Mouse (Mus musculus): ENCODE data around the gene Appbp2. TPM values are rescaled to one million over a fixed set of nuclear protein-coding genes. Genes with fewer than 3 reads are reported as not detected.

Appbp2 gene
- polyA plus RNA-seq, 2 experiments from 2014 or later: 13.4 to 17.3 TPM

DNA sequence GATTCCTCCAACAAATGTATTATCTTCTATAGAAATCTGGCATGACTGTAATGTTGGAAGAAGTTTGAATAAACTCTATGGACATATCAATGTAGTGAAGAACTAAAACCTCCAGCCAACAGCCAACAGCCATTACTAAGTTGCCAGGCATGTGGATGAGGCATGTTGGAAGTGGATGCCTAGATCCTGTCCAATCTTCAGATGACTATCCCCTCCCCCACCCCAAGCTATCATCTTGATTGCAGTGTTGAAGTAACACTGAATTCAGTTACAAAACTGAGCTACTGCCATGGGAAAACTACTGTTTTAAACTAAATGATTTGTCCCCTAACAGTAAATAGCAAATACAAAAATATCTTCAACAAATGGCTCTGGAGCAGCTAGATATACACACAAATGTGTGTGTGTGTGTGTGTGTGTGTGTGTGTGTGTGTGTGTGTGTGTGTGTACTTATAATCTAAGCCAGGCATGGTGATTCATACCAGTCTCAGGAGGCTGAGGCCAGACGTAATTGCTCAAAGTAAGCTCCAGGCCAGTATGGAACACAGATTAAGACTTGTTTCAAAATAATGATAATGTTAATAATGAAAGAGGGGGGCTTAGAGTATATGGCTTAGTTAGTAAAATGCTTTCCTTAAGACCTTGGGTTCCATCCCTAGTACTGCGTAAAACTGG, 82.5 kb downstream of the Appbp2 start:
- no peak for ATAC-seq

DNA sequence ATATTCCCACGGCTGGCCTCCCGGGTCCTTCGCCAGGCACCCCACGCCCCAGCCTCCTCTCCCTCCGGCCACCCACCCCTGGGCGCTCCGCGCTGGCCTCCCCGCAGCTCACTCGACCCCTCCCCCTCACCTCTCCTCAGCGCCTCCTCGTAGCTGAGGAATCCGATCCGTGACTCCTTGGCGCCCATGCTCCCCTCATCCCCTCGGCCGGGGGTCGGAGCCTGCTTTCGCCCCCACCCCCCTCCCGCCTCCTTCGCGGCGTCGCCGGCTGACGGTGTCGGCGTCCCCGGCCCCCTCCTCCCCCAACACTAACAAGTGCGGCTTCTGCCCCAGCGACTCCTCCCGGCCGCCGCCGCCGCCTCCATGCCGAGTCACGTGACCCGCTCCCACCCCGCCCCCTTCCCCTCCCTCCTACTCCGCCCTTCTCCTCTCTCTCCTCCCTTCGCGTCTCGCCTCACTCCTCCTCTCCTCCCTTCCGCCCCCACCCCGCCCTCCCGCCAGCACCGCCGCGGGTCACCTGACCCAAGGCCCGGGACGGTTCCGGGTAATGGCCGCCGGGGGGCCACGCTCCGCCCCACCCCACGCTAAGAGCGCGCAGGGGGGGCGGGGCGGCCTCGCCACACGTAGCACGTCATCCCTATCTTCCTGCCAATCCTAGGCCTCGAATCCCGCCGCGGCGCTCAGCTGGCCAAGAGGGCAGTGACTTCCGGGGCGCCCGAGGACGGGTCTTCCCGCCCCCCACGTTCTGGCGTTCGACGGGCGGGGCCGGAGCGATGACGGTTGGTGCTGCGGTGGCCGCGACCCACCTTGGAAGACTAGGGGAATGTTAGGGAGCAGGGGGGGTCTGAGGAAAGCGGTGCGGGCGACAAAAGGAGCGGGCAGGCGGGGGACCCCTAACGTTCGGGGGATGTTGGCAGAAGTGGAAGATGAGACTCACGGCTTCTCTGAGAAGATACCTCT, 95.1 kb downstream of the Appbp2 start, which contains the start of gene Usp32:
TSS of gene Usp32 (minus strand) at position 581 of the 960 bp plus-strand sequence.
- ATAC-seq: peak; percentile 94

DNA sequence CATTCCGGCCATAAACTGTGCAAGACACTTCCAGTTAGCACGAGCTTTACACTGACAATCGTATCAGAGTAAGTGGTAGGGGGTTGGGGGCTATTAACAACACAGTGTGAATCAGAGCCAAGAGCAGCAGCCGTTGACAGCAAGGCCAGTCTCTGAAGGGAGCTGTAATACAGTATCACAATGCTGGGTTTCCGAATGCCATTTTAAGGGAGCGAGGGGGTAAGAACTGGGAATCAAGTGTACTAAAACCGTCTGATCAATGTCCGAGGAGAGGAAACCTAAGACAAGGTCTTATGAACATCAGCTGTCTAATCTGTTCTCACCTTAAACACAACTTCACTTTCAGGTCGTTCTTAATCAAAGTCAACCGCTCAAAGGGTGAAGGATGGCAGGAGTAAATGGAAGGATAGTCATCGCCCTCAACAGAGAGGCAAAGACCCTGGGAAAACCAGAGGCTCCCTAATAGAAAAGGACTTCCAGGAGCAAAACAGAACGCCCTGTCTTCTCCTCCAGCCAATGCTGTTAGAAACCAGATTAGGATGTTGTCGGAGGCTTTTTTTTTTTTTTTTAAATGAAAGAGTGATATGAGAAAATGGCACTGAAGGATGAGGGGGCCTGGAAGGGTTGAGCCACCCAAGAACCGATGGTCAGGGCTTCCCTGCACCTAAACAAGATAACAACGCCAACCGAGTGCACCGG, 96.0 kb downstream of the Appbp2 start:
- ATAC-seq: no peak

Other genes starting within 250 kb of the Appbp2 start
- gene Usp32, start 95.0 kb downstream of the Appbp2 start, polyA plus RNA-seq (2017; shearing (Covaris generic)): 10 to 100 TPM in 1 of 2 experiments, 1 to 10 TPM in 1; 7.5 to 11.9 TPM
- not detected for gene 1700125H20Rik, start 64.7 kb downstream of the Appbp2 start, polyA plus RNA-seq (2017; shearing (Covaris generic))
- 1 to 10 TPM; 2.6 to 4.3 TPM for gene Ppm1d, start 76.1 kb upstream of the Appbp2 start, polyA plus RNA-seq (2017; shearing (Covaris generic))
- gene Bcas3, start 118.0 kb upstream of the Appbp2 start, polyA plus RNA-seq (2017; shearing (Covaris generic)): 10 to 100 TPM; 31.7 to 46.6 TPM